Mouse (Mus musculus): ENCODE data around the gene Tspan31.
"Not testable (repeated sequence)": the region's sequence is repeated elsewhere in the genome, so short reads cannot be mapped to it uniquely, and the experiment has no call there.

GRCm38 (mm10) chr10:127072270-127072669 lies 2.2 kb upstream of the Tspan31 start:
- TF ChIP-seq CTCF (conservative IDR thresholded peaks at IDR 0.05; ENCODE audit: low read length); NANOG (IDR thresholded peaks at IDR 0.05; ENCODE audit: borderline replicate concordance, low read length); POU5F1 (IDR thresholded peaks at IDR 0.05; ENCODE audit: borderline replicate concordance, low read length): not testable (repeated sequence)
